Mouse (Mus musculus): ENCODE results near the gene Necab2. TPM values are rescaled to one million over a fixed set of nuclear protein-coding genes. Genes with fewer than 3 reads are reported as not detected.

Gene Necab2
- polyA plus RNA-seq, 1 experiment from 2014 or later, result 9.2 TPM

DNA sequence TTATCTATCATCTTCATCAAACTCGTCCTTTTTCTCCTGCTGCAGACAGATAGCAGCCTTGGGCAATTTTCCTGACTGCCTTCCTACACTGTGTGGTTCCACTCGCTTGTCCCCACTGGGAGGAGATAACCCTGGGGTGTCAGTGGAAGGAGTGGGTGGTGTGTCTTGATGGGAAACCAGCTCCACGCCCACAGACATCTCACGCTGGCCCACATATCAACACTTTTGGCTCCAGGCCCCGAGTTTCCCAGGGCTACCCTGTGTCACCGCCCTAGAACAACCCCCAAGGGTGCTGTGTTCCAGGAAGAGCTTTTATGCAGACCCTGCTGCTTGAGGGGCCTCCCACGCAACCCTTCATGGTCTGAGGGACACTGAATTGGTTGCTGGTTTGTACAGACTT is 17.2 kb downstream of the Necab2 start:
- Histone ChIP-seq H3K4me2 (ENCODE audit: low read depth, low read length) (no peak overlapping the region), H3K9ac (replicated peaks; ENCODE audit: low read length) (no peak overlapping the region), H3K36me3 (replicated peaks; ENCODE audit: control insufficient read depth, insufficient read depth, low read depth, low read length) (no peaks in the 10 kb centered on the region), H3K9me3 (replicated peaks; ENCODE audit: control insufficient read depth, low read length) (no peaks in the 10 kb centered on the region), H3K27ac (replicated peaks; ENCODE audit: low read depth, low read length) (no peak overlapping the region), H3K4me3 (ENCODE audit: low read depth, low read length) (no peak overlapping the region), H3K4me1 (ENCODE audit: control insufficient read depth, insufficient read depth, low read length) (peaks cover 3% of the 10 kb centered on the region), H3K27me3 (ENCODE audit: control insufficient read depth, insufficient read depth, low read length) (peaks cover 5% of the 10 kb centered on the region; the same call in 1 of the 2 replicates)
- WGBS, result 63% methylated on average over 7 of the region's 7 CpGs
- ATAC-seq (replicated peaks; ENCODE audit: insufficient number of reproducible peaks, low FRiP score, low TSS enrichment, low read depth) (no peak), DNase-seq (ENCODE audit: low spot score) (no peak)

DNA sequence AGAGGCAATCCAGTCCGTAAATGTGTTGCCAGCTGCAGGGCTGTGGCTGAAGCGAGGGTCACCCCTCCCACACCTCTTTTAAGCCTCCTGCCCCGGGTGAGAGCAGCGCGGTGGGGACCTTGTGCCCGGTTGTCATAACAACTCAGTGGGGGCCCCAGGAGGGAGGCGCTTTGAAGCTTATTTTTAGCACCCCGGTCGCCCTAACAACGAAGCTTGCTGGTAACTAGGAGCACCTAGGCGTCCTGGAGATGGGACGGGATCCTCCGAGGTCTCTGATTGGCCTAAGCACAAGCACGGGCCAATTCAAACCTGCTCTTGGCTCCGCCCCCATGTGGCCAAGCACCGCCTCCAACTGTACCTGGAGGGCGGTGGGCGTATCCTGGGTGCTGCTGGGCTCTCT is 19.6 kb downstream of the Necab2 start:
- WGBS, result 2% methylated on average over 18 of the region's 18 CpGs
- H3K9me3 ChIP-seq (replicated peaks; ENCODE audit: control insufficient read depth, low read length), result no peaks in the 10 kb centered on the region
- H3K36me3 ChIP-seq (replicated peaks; ENCODE audit: control insufficient read depth, insufficient read depth, low read depth, low read length), result no peaks in the 10 kb centered on the region
- peaks cover 5% of the 10 kb centered on the region; the same call in 1 of the 2 replicates for H3K27me3 ChIP-seq (ENCODE audit: control insufficient read depth, insufficient read depth, low read length)
- H3K27ac ChIP-seq (replicated peaks; ENCODE audit: low read depth, low read length), result no peak overlapping the region
- DNase-seq (ENCODE audit: low spot score) (peak; percentile 57), ATAC-seq (replicated peaks; ENCODE audit: insufficient number of reproducible peaks, low FRiP score, low TSS enrichment, low read depth) (peak; percentile 41; the same call in 1 of the 2 replicates)
- H3K4me1 ChIP-seq (ENCODE audit: control insufficient read depth, insufficient read depth, low read length), result peaks cover 3% of the 10 kb centered on the region
- no peak overlapping the region for H3K4me3 ChIP-seq (ENCODE audit: low read depth, low read length)
- peak overlapping the region; percentile 1; the same call in 1 of the 2 replicates for H3K4me2 ChIP-seq (ENCODE audit: low read depth, low read length)
- H3K9ac ChIP-seq (replicated peaks; ENCODE audit: low read length), result no peak overlapping the region

DNA sequence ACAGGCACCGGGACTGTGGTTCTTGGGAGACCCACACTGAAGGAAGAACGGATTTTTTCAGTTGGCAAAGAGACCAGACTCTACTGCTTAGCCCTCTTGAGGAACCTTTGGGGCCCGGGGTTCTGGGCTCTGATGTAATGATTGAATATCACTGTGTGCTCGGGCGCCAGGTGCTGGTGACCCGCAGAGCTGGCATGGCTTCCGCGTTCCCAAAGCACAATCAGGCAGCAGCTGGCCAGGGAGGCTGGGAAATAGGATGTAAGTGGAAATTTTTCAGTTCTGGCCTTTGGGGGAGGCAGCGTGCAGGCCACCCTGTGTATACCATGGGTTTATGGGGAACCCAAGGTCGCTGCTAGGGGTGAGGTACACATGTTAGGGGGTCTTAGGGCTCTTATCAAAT is 20.3 kb downstream of the Necab2 start:
- H3K4me1 ChIP-seq (ENCODE audit: control insufficient read depth, insufficient read depth, low read length), result peaks cover 3% of the 10 kb centered on the region
- H3K4me3 ChIP-seq (ENCODE audit: low read depth, low read length), result no peak overlapping the region
- H3K9ac ChIP-seq (replicated peaks; ENCODE audit: low read length), result no peak overlapping the region
- H3K27me3 ChIP-seq (ENCODE audit: control insufficient read depth, insufficient read depth, low read length), result peaks cover 5% of the 10 kb centered on the region; the same call in 1 of the 2 replicates
- ATAC-seq (replicated peaks; ENCODE audit: insufficient number of reproducible peaks, low FRiP score, low TSS enrichment, low read depth) (no peak), DNase-seq (ENCODE audit: low spot score) (no peak)
- H3K36me3 ChIP-seq (replicated peaks; ENCODE audit: control insufficient read depth, insufficient read depth, low read depth, low read length), result no peaks in the 10 kb centered on the region
- no peaks in the 10 kb centered on the region for H3K9me3 ChIP-seq (replicated peaks; ENCODE audit: control insufficient read depth, low read length)
- no peak overlapping the region for H3K4me2 ChIP-seq (ENCODE audit: low read depth, low read length)
- H3K27ac ChIP-seq (replicated peaks; ENCODE audit: low read depth, low read length), result no peak overlapping the region
- 79% methylated on average over 10 of the region's 10 CpGs for WGBS

DNA sequence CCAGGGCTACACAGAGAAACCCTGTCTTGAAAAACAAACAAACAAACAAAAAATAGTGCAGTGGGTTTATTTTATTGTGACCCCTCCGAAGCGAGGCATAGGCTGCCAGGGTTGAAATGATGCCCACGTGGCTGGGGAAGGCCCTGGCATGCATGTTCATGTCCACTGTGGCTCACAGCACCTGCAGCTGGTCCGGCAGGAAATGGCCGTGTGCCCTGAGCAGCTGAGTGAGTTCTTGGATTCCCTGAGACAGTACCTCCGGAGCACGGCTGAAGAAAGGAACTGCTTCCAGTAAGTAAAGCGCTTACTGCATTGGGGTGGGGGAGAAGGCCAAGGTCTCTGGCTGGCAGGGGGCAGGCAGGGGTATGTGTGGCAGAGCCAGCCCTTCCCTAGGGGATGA is 21.6 kb downstream of the Necab2 start:
- Histone ChIP-seq H3K27me3 (ENCODE audit: control insufficient read depth, insufficient read depth, low read length) (peaks cover 5% of the 10 kb centered on the region; the same call in 1 of the 2 replicates), H3K9me3 (replicated peaks; ENCODE audit: control insufficient read depth, low read length) (no peaks in the 10 kb centered on the region), H3K9ac (replicated peaks; ENCODE audit: low read length) (no peak overlapping the region), H3K4me1 (ENCODE audit: control insufficient read depth, insufficient read depth, low read length) (peaks cover 3% of the 10 kb centered on the region), H3K36me3 (replicated peaks; ENCODE audit: control insufficient read depth, insufficient read depth, low read depth, low read length) (no peaks in the 10 kb centered on the region), H3K27ac (replicated peaks; ENCODE audit: low read depth, low read length) (no peak overlapping the region), H3K4me3 (ENCODE audit: low read depth, low read length) (no peak overlapping the region), H3K4me2 (ENCODE audit: low read depth, low read length) (no peak overlapping the region)
- no peak for DNase-seq (ENCODE audit: low spot score)
- WGBS, result 89% methylated on average over 8 of the region's 8 CpGs
- no peak for ATAC-seq (replicated peaks; ENCODE audit: insufficient number of reproducible peaks, low FRiP score, low TSS enrichment, low read depth)

DNA sequence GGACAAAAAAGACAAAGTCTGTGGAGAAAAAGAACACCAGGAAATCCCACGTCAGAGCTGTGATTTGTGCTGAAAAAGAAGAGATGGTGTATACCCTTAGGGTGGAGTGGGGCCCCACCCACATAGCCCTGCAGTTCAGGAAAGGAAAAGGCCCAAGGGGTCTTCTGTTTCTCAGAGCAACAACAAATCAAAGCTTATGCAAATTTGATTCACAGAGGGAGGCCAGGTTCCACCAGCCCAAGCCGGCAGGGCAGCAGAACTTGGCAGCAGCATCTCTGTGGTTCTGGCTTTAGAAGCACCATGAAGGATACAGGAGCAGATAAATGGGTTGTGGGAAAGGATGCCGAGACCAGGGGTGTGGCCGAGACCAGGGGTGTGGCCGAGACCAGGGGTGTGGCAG is 32.2 kb downstream of the Necab2 start:
- ATAC-seq (replicated peaks; ENCODE audit: insufficient number of reproducible peaks, low FRiP score, low TSS enrichment, low read depth), result no peak
- Histone ChIP-seq H3K4me2 (ENCODE audit: low read depth, low read length) (no peak overlapping the region), H3K27ac (replicated peaks; ENCODE audit: low read depth, low read length) (no peak overlapping the region), H3K27me3 (ENCODE audit: control insufficient read depth, insufficient read depth, low read length) (no peaks in the 10 kb centered on the region), H3K4me1 (ENCODE audit: control insufficient read depth, insufficient read depth, low read length) (no peaks in the 10 kb centered on the region), H3K9ac (replicated peaks; ENCODE audit: low read length) (no peak overlapping the region), H3K9me3 (replicated peaks; ENCODE audit: control insufficient read depth, low read length) (no peaks in the 10 kb centered on the region), H3K4me3 (ENCODE audit: low read depth, low read length) (no peak overlapping the region), H3K36me3 (replicated peaks; ENCODE audit: control insufficient read depth, insufficient read depth, low read depth, low read length) (no peaks in the 10 kb centered on the region)
- no peak for DNase-seq (ENCODE audit: low spot score)
- WGBS, result 21% methylated on average over 5 of the region's 5 CpGs

DNA sequence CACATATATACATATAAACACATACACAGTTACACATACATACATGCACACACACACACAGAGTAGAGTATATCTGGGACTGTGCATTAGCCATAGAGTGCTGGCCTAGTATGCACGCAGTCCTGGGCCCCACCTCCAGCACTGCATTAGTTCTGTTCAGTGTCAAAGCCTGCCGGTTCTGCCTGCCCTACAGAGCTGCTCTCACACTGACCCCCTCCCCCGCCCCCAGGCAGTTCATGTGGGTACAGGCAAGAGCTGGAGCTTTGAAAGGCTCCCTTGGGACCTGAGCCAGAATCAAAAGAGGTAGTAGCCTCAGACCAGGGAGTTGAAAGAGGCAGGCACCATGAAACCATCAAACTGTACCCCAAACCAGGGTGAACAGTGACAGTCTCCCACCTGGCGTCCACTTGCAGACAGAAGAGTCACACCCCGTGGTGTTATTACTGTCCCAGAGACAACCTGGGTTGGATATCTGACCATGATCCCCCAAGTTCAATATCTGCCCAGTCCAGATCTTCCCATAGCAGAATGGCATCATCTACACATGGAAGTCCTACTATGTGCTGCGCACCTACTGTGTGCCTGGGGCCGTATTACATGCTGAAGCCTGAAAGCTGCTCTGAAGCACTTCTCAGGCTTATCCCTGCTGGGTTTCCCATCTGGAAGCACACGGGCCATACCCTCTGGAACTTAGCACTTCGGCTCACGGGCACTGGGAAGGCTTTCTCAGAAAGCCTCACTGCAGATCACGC is 37.8 kb downstream of the Necab2 start:
- Histone ChIP-seq H3K9me3 (replicated peaks; ENCODE audit: control insufficient read depth, low read length) (no peaks in the 10 kb centered on the region), H3K4me1 (ENCODE audit: control insufficient read depth, insufficient read depth, low read length) (no peaks in the 10 kb centered on the region), H3K36me3 (replicated peaks; ENCODE audit: control insufficient read depth, insufficient read depth, low read depth, low read length) (no peaks in the 10 kb centered on the region), H3K9ac (replicated peaks; ENCODE audit: low read length) (no peak overlapping the region), H3K4me3 (ENCODE audit: low read depth, low read length) (no peak overlapping the region), H3K27me3 (ENCODE audit: control insufficient read depth, insufficient read depth, low read length) (no peaks in the 10 kb centered on the region), H3K4me2 (ENCODE audit: low read depth, low read length) (no peak overlapping the region), H3K27ac (replicated peaks; ENCODE audit: low read depth, low read length) (no peak overlapping the region)
- 81% methylated on average over 11 of the region's 11 CpGs for WGBS
- ATAC-seq (replicated peaks; ENCODE audit: insufficient number of reproducible peaks, low FRiP score, low TSS enrichment, low read depth), result peak; percentile 50; the same call in 1 of the 2 replicates
- DNase-seq (ENCODE audit: low spot score), result no peak

DNA sequence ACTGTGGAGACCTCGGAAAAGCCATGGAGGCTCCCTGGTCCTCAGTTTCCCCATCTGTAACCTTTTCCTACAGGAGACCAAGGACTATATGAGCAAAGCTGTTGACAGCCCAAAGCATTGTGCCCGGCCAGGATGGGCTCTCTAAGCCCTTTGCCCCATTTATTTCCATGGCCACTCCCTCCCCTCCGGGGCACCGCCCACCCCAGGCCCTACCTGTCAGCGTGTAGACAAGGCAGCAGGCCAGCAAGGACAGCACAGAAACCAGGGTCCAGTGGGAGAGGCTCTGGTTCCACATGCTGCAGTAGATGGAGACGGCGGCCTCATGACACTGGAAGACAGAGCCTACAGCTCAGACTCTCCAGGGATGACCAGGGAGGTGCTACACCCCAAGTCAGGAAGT is 40.6 kb downstream of the Necab2 start:
- Histone ChIP-seq H3K4me1 (ENCODE audit: control insufficient read depth, insufficient read depth, low read length) (no peaks in the 10 kb centered on the region), H3K9me3 (replicated peaks; ENCODE audit: control insufficient read depth, low read length) (no peaks in the 10 kb centered on the region), H3K4me3 (ENCODE audit: low read depth, low read length) (no peak overlapping the region), H3K36me3 (replicated peaks; ENCODE audit: control insufficient read depth, insufficient read depth, low read depth, low read length) (no peaks in the 10 kb centered on the region), H3K27me3 (ENCODE audit: control insufficient read depth, insufficient read depth, low read length) (no peaks in the 10 kb centered on the region), H3K27ac (replicated peaks; ENCODE audit: low read depth, low read length) (no peak overlapping the region), H3K4me2 (ENCODE audit: low read depth, low read length) (no peak overlapping the region), H3K9ac (replicated peaks; ENCODE audit: low read length) (no peak overlapping the region)
- DNase-seq (ENCODE audit: low spot score), result no peak
- WGBS, result 73% methylated on average over 7 of the region's 7 CpGs
- no peak for ATAC-seq (replicated peaks; ENCODE audit: insufficient number of reproducible peaks, low FRiP score, low TSS enrichment, low read depth)

DNA sequence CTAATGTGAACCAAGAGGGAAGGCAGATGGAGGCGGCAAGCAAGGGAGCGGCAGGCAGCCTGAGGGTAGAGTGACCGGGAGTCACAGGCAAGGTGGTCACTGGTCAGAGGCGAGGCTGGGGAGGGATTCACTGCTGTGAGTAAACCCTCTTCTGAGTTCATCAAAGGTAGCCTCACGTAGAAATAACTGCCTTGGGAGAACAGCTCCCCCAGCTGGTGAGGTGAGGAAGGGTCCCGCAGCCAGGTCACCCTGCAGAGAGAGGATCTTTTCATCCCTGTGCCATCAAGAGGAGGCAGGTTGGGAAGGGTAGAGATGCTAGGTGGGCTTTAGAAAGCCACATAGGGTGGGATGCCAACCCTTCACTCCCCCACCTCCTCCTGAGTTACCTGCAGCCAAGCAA is 50.3 kb downstream of the Necab2 start:
- no peaks in the 10 kb centered on the region for H3K9me3 ChIP-seq (replicated peaks; ENCODE audit: control insufficient read depth, low read length)
- H3K4me2 ChIP-seq (ENCODE audit: low read depth, low read length), result no peak overlapping the region
- WGBS, result 19% methylated on average over 6 of the region's 6 CpGs
- no peak overlapping the region for H3K4me3 ChIP-seq (ENCODE audit: low read depth, low read length)
- ATAC-seq (replicated peaks; ENCODE audit: insufficient number of reproducible peaks, low FRiP score, low TSS enrichment, low read depth) (no peak), DNase-seq (ENCODE audit: low spot score) (peak; percentile 32)
- H3K9ac ChIP-seq (replicated peaks; ENCODE audit: low read length), result no peak overlapping the region
- H3K27me3 ChIP-seq (ENCODE audit: control insufficient read depth, insufficient read depth, low read length), result no peaks in the 10 kb centered on the region
- H3K36me3 ChIP-seq (replicated peaks; ENCODE audit: control insufficient read depth, insufficient read depth, low read depth, low read length), result no peaks in the 10 kb centered on the region
- no peak overlapping the region for H3K27ac ChIP-seq (replicated peaks; ENCODE audit: low read depth, low read length)
- peaks cover 2% of the 10 kb centered on the region; the same call in 1 of the 2 replicates for H3K4me1 ChIP-seq (ENCODE audit: control insufficient read depth, insufficient read depth, low read length)
